ENCODE assay signal across 26 mouse cellular contexts in the genomic region with DNA sequence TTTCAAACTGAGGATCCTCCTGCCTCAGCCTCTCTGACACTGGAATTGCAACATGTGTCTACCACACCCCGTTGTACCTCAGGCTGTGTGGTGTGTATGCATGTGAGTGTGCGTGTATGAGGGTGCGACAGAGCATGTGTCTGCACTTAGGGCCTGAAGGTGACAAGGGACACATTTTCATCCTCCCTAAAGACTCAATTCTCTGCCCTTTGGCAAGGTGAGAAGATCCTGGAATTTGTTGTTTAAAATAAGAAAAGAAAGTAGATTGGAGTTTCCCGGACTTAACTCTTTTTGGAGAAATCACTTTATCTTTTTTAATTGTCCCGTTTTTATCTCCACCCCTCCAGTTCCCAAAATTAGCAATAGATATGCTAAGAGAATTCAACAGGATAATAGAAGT.
"Had no signal": no experiment of that assay in that cellular context is flagged by ENCODE, and none has a peak within 500 bp of the region (broad histone marks: within the 10 kb centered on the region; RNA-seq: fewer than 3 reads in every experiment).

No protein-coding gene starts in this region.

- H3K4me2 ChIP-seq: heart, embryonic 12.5 days; hindbrain, embryonic 13.5 days; hindbrain, embryonic 15.5 days; kidney, embryonic 15.5 days; limb, embryonic 12.5 days; liver, embryonic 11.5 days; liver, embryonic 13.5 days; liver, embryonic 15.5 days had no signal

- H3K9me3 ChIP-seq: heart, embryonic 10.5 days; heart, embryonic 12.5 days; hindbrain, embryonic 13.5 days; hindbrain, embryonic 15.5 days; kidney, embryonic 15.5 days; limb, embryonic 10.5 days; limb, embryonic 12.5 days; liver, embryonic 13.5 days; liver, embryonic 15.5 days had no signal

- ATAC-seq: hindbrain, postnatal 0 days; intestine, embryonic 16.5 days had no signal

- H3K36me3 ChIP-seq: heart, embryonic 10.5 days; heart, embryonic 12.5 days; hindbrain, embryonic 13.5 days; hindbrain, embryonic 15.5 days; kidney, embryonic 15.5 days; limb, embryonic 10.5 days; limb, embryonic 12.5 days; liver, embryonic 13.5 days; liver, embryonic 15.5 days had no signal

- H3K4me3 ChIP-seq: gastrocnemius, adult 2 months; heart, embryonic 10.5 days; heart, embryonic 12.5 days; hindbrain, embryonic 13.5 days; hindbrain, embryonic 15.5 days; kidney, embryonic 15.5 days; left cerebral cortex, adult 2 months; limb, embryonic 10.5 days; limb, embryonic 12.5 days; liver, embryonic 13.5 days; liver, embryonic 15.5 days had no signal

- H3K4me1 ChIP-seq: hindbrain, embryonic 13.5 days; hindbrain, embryonic 15.5 days; liver, embryonic 13.5 days; liver, embryonic 15.5 days had no signal

- H3K27ac ChIP-seq: gastrocnemius, adult 2 months; heart, embryonic 10.5 days; hindbrain, embryonic 13.5 days; hindbrain, embryonic 15.5 days; hindbrain, postnatal 0 days; kidney, embryonic 15.5 days; kidney, postnatal 0 days; left cerebral cortex, adult 2 months; limb, embryonic 10.5 days; limb, embryonic 12.5 days; liver, embryonic 13.5 days; liver, embryonic 15.5 days had no signal

- H3K9ac ChIP-seq: heart, embryonic 12.5 days; hindbrain, embryonic 13.5 days; hindbrain, embryonic 15.5 days; kidney, embryonic 15.5 days; limb, embryonic 12.5 days; liver, embryonic 13.5 days; liver, embryonic 15.5 days had no signal

- DNase-seq: gastrocnemius, adult 2 months; gastrocnemius, postnatal 10 days; gastrocnemius, postnatal 25 days; heart, adult 18-20 months; heart, postnatal 14 days; heart, postnatal 36 days; kidney, adult 11 months; kidney, adult 2 months; kidney, adult 9 months; kidney, postnatal 14 days; kidney, postnatal 36 days; liver; liver, embryonic 13.5 days had no signal

- H3K27me3 ChIP-seq: heart, embryonic 12.5 days; hindbrain, embryonic 13.5 days; hindbrain, embryonic 15.5 days; kidney, embryonic 15.5 days; liver, embryonic 13.5 days; liver, embryonic 15.5 days had no signal
